Mouse (Mus musculus): ENCODE results near the gene Ten1. TPM values are rescaled to one million over a fixed set of nuclear protein-coding genes. Genes with fewer than 3 reads are reported as not detected.

The Ten1 gene
- polyA plus RNA-seq, 1 experiment from 2014 or later, result 81.6 TPM

- Histone ChIP-seq H3K4me1 (no peaks in the 10 kb centered on the region), H3K27ac (no peak overlapping the region), H3K9me3 (replicated peaks) (no peaks in the 10 kb centered on the region), H3K4me3 (no peak overlapping the region), H3K36me3 (ENCODE audit: poor library complexity, severe bottlenecking) (peaks cover 72% of the 10 kb centered on the region), H3K27me3 (0 out of 2 replicates have a peak, but pooled peaks cover 3% of the 10 kb centered on the region), H3K9ac (no peak overlapping the region), H3K4me2 (no peak overlapping the region)
- ATAC-seq, result no peak
- 89% methylated on average over 8 of the region's 8 CpGs for WGBS
Observed at GRCm38 (mm10) chr11:116244580-116244979, 45.9 kb downstream of the Ten1 start.

- no peak overlapping the region for H3K4me2 ChIP-seq
- H3K9ac ChIP-seq, result no peak overlapping the region
- no peaks in the 10 kb centered on the region for H3K4me1 ChIP-seq
- no peaks in the 10 kb centered on the region for H3K9me3 ChIP-seq (replicated peaks)
- 80% methylated on average over 6 of the region's 6 CpGs for WGBS
- peaks cover 82% of the 10 kb centered on the region for H3K36me3 ChIP-seq (ENCODE audit: poor library complexity, severe bottlenecking)
- no peak overlapping the region for H3K4me3 ChIP-seq
- H3K27me3 ChIP-seq, result no peaks in the 10 kb centered on the region
- H3K27ac ChIP-seq, result no peak overlapping the region
- ATAC-seq, result no peak
Observed at GRCm38 (mm10) chr11:116245616-116246015, 47.0 kb downstream of the Ten1 start.

DNA sequence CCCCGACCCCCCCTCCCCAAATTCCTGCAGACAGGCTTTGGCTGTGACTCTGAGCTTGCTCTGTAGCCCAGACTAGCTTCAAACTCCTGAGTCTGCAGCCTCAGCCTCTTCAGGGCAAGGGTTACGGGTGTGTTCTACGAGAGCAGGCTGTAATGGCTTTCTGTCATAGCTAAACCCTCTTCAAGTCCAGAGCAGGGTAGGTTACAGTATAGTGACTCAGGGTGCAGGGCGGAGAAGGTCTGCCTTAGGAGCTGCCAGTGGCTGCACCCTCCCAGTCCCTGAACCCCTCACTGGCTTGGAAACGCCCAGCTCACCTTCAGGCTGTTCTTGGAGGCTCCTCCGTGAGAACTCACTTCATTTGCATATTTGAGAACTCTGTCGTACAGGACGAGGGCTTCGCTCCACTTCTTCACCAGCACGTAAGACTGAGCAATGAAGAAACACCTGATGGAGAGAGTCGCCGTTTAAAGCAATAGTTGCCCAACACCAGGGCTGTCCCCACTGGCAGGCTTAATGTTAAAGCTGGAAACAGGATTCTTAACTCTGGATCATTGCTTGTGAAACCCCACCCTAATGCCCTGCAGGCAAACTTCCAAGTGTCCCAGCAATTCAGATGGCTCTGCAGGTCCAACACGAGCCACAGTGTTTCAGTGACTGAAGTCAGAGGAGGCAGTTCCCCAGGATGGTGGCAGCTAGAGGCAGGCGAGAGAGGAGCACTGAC, 49.0 kb downstream of the Ten1 start:
- no peaks in the 10 kb centered on the region for H3K9me3 ChIP-seq (replicated peaks)
- no peak overlapping the region for H3K4me3 ChIP-seq
- no peak for ATAC-seq
- 88% methylated on average over 14 of the region's 14 CpGs for WGBS
- H3K4me1 ChIP-seq, result no peaks in the 10 kb centered on the region
- no peak overlapping the region for H3K4me2 ChIP-seq
- H3K27me3 ChIP-seq, result no peaks in the 10 kb centered on the region
- H3K36me3 ChIP-seq (ENCODE audit: poor library complexity, severe bottlenecking), result peaks cover 100% of the 10 kb centered on the region
- H3K9ac ChIP-seq, result no peak overlapping the region
- no peak overlapping the region for H3K27ac ChIP-seq

- H3K36me3 ChIP-seq (ENCODE audit: poor library complexity, severe bottlenecking), result peaks cover 96% of the 10 kb centered on the region
- 95% methylated on average over 8 of the region's 8 CpGs for WGBS
- H3K9me3 ChIP-seq (replicated peaks), result no peaks in the 10 kb centered on the region
- no peaks in the 10 kb centered on the region for H3K4me1 ChIP-seq
- no peak overlapping the region for H3K4me2 ChIP-seq
- no peak overlapping the region for H3K4me3 ChIP-seq
- ATAC-seq, result no peak
- no peak overlapping the region for H3K9ac ChIP-seq
- H3K27ac ChIP-seq, result no peak overlapping the region
- no peaks in the 10 kb centered on the region for H3K27me3 ChIP-seq
Observed at GRCm38 (mm10) chr11:116250898-116251297, 52.2 kb downstream of the Ten1 start.

- Histone ChIP-seq H3K36me3 (ENCODE audit: poor library complexity, severe bottlenecking) (peaks cover 96% of the 10 kb centered on the region), H3K4me2 (no peak overlapping the region), H3K9ac (no peak overlapping the region), H3K4me1 (no peaks in the 10 kb centered on the region), H3K27me3 (no peaks in the 10 kb centered on the region), H3K27ac (no peak overlapping the region), H3K4me3 (no peak overlapping the region), H3K9me3 (replicated peaks) (no peaks in the 10 kb centered on the region)
- 78% methylated on average over 3 of the region's 3 CpGs for WGBS
- no peak for ATAC-seq
Observed at GRCm38 (mm10) chr11:116253076-116253600, 54.5 kb downstream of the Ten1 start.

- ATAC-seq, result no peak
- peaks cover 96% of the 10 kb centered on the region for H3K36me3 ChIP-seq (ENCODE audit: poor library complexity, severe bottlenecking)
Observed at GRCm38 (mm10) chr11:116254627-116255026, 56.0 kb downstream of the Ten1 start.

DNA sequence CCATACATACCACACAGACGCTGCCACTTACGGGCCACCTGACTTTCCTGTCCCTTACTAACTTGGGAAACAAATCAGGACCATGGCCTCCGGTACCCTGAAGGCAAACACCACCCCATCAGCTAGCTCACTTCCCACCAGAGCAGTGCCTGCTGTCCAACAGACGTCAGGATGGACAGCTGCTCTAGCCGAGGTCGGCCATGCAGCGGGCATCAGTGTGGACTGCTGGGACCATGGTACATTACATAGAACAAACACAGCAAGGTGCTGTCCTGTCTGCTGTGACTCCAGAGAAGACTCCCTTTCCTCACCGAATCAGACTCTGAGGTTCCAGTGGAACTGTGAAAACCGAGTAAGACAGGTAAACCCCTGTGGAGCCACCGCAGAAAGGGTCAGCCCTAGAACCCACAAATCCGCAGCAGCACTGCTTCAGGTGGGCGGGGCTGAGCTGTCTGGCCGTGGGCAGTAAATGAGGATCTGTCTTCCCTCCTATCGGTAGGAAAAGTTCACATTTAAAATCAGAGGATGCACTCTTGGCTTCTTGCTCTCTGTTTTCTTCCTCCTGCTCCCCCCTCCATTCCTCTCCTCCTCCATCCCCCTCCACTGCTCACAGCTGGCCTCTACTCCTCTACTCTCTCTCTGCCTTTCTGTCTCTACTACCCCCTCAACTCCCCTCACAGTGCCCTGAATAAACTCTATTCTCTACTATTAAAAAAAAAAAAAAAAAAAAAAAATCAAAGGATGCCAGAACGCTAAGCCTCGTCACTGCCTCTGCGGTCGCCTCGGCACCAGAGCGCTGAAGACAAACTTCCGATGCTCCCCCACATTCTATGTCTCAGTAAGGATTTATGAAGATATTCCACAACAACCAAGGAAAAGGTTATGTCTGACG, 56.7 kb downstream of the Ten1 start:
- H3K9me3 ChIP-seq (replicated peaks), result no peaks in the 10 kb centered on the region
- H3K4me1 ChIP-seq, result no peaks in the 10 kb centered on the region
- H3K27me3 ChIP-seq, result no peaks in the 10 kb centered on the region
- H3K27ac ChIP-seq, result no peak overlapping the region
- no peak for ATAC-seq
- no peak overlapping the region for H3K4me2 ChIP-seq
- H3K9ac ChIP-seq, result no peak overlapping the region
- WGBS, result 88% methylated on average over 22 of the region's 22 CpGs
- H3K4me3 ChIP-seq, result no peak overlapping the region
- H3K36me3 ChIP-seq (ENCODE audit: poor library complexity, severe bottlenecking), result peaks cover 96% of the 10 kb centered on the region

More at GRCm38 (mm10) chr11:116254627-116255026, 56.0 kb downstream of the Ten1 start:
- no peaks in the 10 kb centered on the region for H3K27me3 ChIP-seq
- 90% methylated on average over 9 of the region's 9 CpGs for WGBS
- H3K9ac ChIP-seq, result no peak overlapping the region
- H3K4me2 ChIP-seq, result no peak overlapping the region
- no peak overlapping the region for H3K27ac ChIP-seq
- H3K9me3 ChIP-seq (replicated peaks), result no peaks in the 10 kb centered on the region
- no peaks in the 10 kb centered on the region for H3K4me1 ChIP-seq
- no peak overlapping the region for H3K4me3 ChIP-seq

DNA sequence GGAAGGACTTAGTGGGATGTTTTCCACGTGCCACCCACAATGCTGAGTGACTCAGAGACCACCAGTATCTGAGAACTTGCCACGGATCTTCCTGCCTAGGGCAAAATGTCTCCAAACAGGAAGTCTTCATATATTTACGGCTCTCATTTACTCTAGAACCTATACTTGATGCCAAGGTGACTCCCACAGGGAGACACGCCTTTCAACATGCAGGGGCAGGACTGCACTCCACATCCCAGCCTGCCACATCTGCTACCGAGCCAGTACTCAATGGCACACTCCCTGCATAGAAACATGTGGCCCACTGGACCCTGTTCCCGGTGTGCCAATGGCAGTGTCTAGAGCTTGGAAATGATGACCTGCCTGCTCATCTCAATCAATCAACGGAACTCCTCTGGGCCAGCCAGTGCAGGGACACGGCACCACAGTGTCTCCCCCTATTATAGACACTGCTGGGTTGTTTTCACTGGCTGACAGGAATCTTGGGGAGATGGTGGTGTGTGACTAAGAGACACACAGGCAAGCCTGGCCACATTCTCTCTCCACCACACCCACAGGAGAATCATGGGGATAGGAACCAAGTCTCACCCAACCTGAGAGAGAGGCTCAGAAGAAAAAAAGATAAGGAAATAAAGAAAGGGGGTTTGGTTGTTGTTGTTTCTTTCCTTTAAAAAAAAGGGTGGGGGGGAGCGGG, 57.5 kb downstream of the Ten1 start:
- no peak overlapping the region for H3K27ac ChIP-seq
- H3K9me3 ChIP-seq (replicated peaks), result no peaks in the 10 kb centered on the region
- no peaks in the 10 kb centered on the region for H3K27me3 ChIP-seq
- H3K9ac ChIP-seq, result no peak overlapping the region
- peaks cover 96% of the 10 kb centered on the region for H3K36me3 ChIP-seq (ENCODE audit: poor library complexity, severe bottlenecking)
- no peak overlapping the region for H3K4me2 ChIP-seq
- H3K4me3 ChIP-seq, result no peak overlapping the region
- H3K4me1 ChIP-seq, result no peaks in the 10 kb centered on the region
- no peak for ATAC-seq
- 91% methylated on average over 9 of the region's 9 CpGs for WGBS

DNA sequence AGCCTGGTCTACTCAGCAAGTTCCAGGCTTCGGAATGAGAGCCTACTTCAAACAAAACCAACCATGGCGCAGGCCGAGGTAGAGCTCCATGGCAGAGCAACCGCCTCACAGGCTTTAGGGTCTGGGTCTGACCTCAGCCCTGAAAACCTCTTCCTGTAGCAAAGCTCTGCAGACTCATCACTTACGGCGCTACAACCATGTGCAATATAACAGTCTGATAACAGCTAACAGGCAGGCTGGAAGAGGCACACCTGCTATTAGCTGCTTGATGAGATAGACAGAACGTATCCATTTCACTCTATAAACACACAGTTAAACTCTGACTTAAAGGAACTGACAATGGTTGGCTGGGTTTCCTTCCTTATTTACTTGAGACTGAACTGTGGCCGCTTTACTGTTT, 60.8 kb downstream of the Ten1 start:
- no peak for ATAC-seq
- Histone ChIP-seq H3K4me1 (no peaks in the 10 kb centered on the region), H3K36me3 (ENCODE audit: poor library complexity, severe bottlenecking) (peaks cover 96% of the 10 kb centered on the region), H3K27ac (no peak overlapping the region), H3K4me2 (no peak overlapping the region), H3K4me3 (no peak overlapping the region), H3K9ac (no peak overlapping the region), H3K27me3 (no peaks in the 10 kb centered on the region), H3K9me3 (replicated peaks) (no peaks in the 10 kb centered on the region)
- WGBS, result 95% methylated on average over 8 of the region's 8 CpGs

GRCm38 (mm10) chr11:116260259-116260658, 61.6 kb downstream of the Ten1 start:
- no peaks in the 10 kb centered on the region for H3K4me1 ChIP-seq
- peaks cover 95% of the 10 kb centered on the region for H3K36me3 ChIP-seq (ENCODE audit: poor library complexity, severe bottlenecking)
- no peaks in the 10 kb centered on the region for H3K27me3 ChIP-seq
- no peak overlapping the region for H3K9ac ChIP-seq
- ATAC-seq, result no peak
- WGBS, result 94% methylated on average over 7 of the region's 7 CpGs
- H3K4me2 ChIP-seq, result no peak overlapping the region
- H3K4me3 ChIP-seq, result no peak overlapping the region
- H3K27ac ChIP-seq, result no peak overlapping the region
- H3K9me3 ChIP-seq (replicated peaks), result no peaks in the 10 kb centered on the region
